In genomic region chr11:35638862-35639384, GRCm38 (mm10) we compare ENCODE assay signal across 16 mouse cellular contexts.
DNase-seq lines count a peak whose midpoint lies in the region; ATAC-seq and TF ChIP-seq lines count a peak whose summit lies in the region.
"Had no signal": no experiment of that assay in that cellular context is flagged by ENCODE, and none has a peak within 500 bp of the region (broad histone marks: within the 10 kb centered on the region; RNA-seq: fewer than 3 reads in every experiment).

No protein-coding gene starts in this region.

- no peak for DNase-seq in layer of hippocampus, adult 2 months (ENCODE audit: low spot score in 2 of 2)
- no peak for DNase-seq in layer of hippocampus, adult 9-11 months
- peak; percentile 16 for DNase-seq in embryo, embryonic 11 days
- DNase-seq in hindbrain, embryonic 14.5 days (ENCODE audit: low spot score), result no peak
- DNase-seq in midbrain, postnatal 0 days (ENCODE audit: low spot score), result no peak
- no peak for DNase-seq in forebrain, embryonic 14.5 days (ENCODE audit: low spot score)
- no peak for DNase-seq in gastrocnemius, postnatal 10 days
- DNase-seq in spleen, adult 12 weeks (ENCODE audit: low spot score), result no peak
- DNase-seq: cerebellum, adult 11-12 months; gastrocnemius, postnatal 36 days; lung, postnatal 4 days had no signal

- H3K4me3 ChIP-seq in layer of hippocampus, adult 2 months, result no peak overlapping the region
- no peak overlapping the region for H3K4me3 ChIP-seq in hindbrain, embryonic 14.5 days (replicated peaks; ENCODE audit: low read length)
- H3K4me3 ChIP-seq in midbrain, postnatal 0 days (ENCODE audit: low read depth, low read length), result no peak overlapping the region
- H3K4me3 ChIP-seq in forebrain, embryonic 14.5 days (ENCODE audit: low read depth, low read length), result no peak overlapping the region
- H3K4me3 ChIP-seq: embryonic facial prominence, embryonic 12.5 days; forebrain, embryonic 12.5 days; intestine, embryonic 15.5 days; liver, embryonic 12.5 days had no signal

- H3K9ac ChIP-seq in hindbrain, embryonic 14.5 days, result 0 out of 2 replicates have a peak overlapping the region, but pooled peaks have one; percentile 8
- H3K9ac ChIP-seq in midbrain, postnatal 0 days (replicated peaks; ENCODE audit: low read length, poor library complexity, severe bottlenecking), result no peak overlapping the region
- no peak overlapping the region for H3K9ac ChIP-seq in forebrain, embryonic 14.5 days (ENCODE audit: low read length)
- H3K9ac ChIP-seq: embryonic facial prominence, embryonic 12.5 days; forebrain, embryonic 12.5 days; intestine, embryonic 15.5 days; liver, embryonic 12.5 days had no signal

- no peaks in the 10 kb centered on the region for H3K27me3 ChIP-seq in hindbrain, embryonic 14.5 days (ENCODE audit: control insufficient read depth, insufficient read depth, low read length)
- no peaks in the 10 kb centered on the region for H3K27me3 ChIP-seq in midbrain, postnatal 0 days (ENCODE audit: insufficient read depth, low read length)
- no peaks in the 10 kb centered on the region for H3K27me3 ChIP-seq in forebrain, embryonic 14.5 days (replicated peaks; ENCODE audit: control insufficient read depth, insufficient read depth, low read length)
- H3K27me3 ChIP-seq: CH12.LX; embryonic facial prominence, embryonic 12.5 days; intestine, embryonic 15.5 days; liver, embryonic 12.5 days had no signal

- H3K27ac ChIP-seq in layer of hippocampus, adult 2 months, result peak overlapping the region; percentile 36; the same call in 1 of the 2 replicates
- no peak overlapping the region; the same call in 1 of the 2 replicates for H3K27ac ChIP-seq in hindbrain, embryonic 14.5 days
- peak overlapping the region; percentile 32; the same call in 1 of the 2 replicates for H3K27ac ChIP-seq in midbrain, postnatal 0 days (ENCODE audit: low read depth, low read length)
- no peak overlapping the region for H3K27ac ChIP-seq in forebrain, embryonic 14.5 days (ENCODE audit: low read depth, low read length)
- H3K27ac ChIP-seq: embryonic facial prominence, embryonic 12.5 days; forebrain, embryonic 12.5 days; intestine, embryonic 15.5 days; liver, embryonic 12.5 days had no signal

- WGBS in hindbrain, embryonic 14.5 days, result 16% methylated on average over 3 of the region's 3 CpGs
- 20% methylated on average over 3 of the region's 3 CpGs for WGBS in midbrain, postnatal 0 days
- WGBS in forebrain, embryonic 14.5 days, result 21% methylated on average over 3 of the region's 3 CpGs

- peak overlapping the region; percentile 11; the same call in 1 of the 2 replicates for H3K4me2 ChIP-seq in hindbrain, embryonic 14.5 days (replicated peaks)
- H3K4me2 ChIP-seq in midbrain, postnatal 0 days (ENCODE audit: low read depth, low read length, poor library complexity, severe bottlenecking), result peak overlapping the region; percentile 23
- H3K4me2 ChIP-seq in forebrain, embryonic 14.5 days (ENCODE audit: low read length), result no peak overlapping the region
- H3K4me2 ChIP-seq: embryonic facial prominence, embryonic 12.5 days; forebrain, embryonic 12.5 days; intestine, embryonic 15.5 days; liver, embryonic 12.5 days had no signal

- no peaks in the 10 kb centered on the region; the same call in none of the 2 replicates for H3K4me1 ChIP-seq in hindbrain, embryonic 14.5 days (replicated peaks; ENCODE audit: control insufficient read depth, insufficient read depth, low read length)
- H3K4me1 ChIP-seq in midbrain, postnatal 0 days (ENCODE audit: insufficient read depth, low read length), result no peaks in the 10 kb centered on the region; the same call in 1 of the 2 replicates
- H3K4me1 ChIP-seq in forebrain, embryonic 14.5 days (ENCODE audit: control insufficient read depth, insufficient read depth, low read length), result no peaks in the 10 kb centered on the region
- H3K4me1 ChIP-seq: intestine, embryonic 15.5 days; liver, embryonic 12.5 days had no signal

- H3K9me3 ChIP-seq in hindbrain, embryonic 14.5 days (ENCODE audit: control insufficient read depth, low read length), result no peaks in the 10 kb centered on the region
- no peaks in the 10 kb centered on the region for H3K9me3 ChIP-seq in midbrain, postnatal 0 days (ENCODE audit: low read length)
- H3K9me3 ChIP-seq in forebrain, embryonic 14.5 days (replicated peaks; ENCODE audit: control insufficient read depth, low read length), result no peaks in the 10 kb centered on the region
- H3K9me3 ChIP-seq: embryonic facial prominence, embryonic 12.5 days; forebrain, embryonic 12.5 days; intestine, embryonic 15.5 days; liver, embryonic 12.5 days had no signal

- ATAC-seq in hindbrain, embryonic 14.5 days (ENCODE audit: low FRiP score), result no peak
- ATAC-seq in midbrain, postnatal 0 days (ENCODE audit: low FRiP score), result peak; percentile 48; the same call in 1 of the 2 replicates
- no peak for ATAC-seq in forebrain, embryonic 14.5 days
- ATAC-seq: intestine, embryonic 15.5 days; liver, embryonic 12.5 days had no signal

- no peaks in the 10 kb centered on the region for H3K36me3 ChIP-seq in hindbrain, embryonic 14.5 days (replicated peaks; ENCODE audit: control insufficient read depth, insufficient read depth)
- H3K36me3 ChIP-seq in midbrain, postnatal 0 days (ENCODE audit: insufficient read depth, low read length), result no peaks in the 10 kb centered on the region
- H3K36me3 ChIP-seq in forebrain, embryonic 14.5 days (ENCODE audit: control insufficient read depth, insufficient read depth, low read length), result no peaks in the 10 kb centered on the region
- H3K36me3 ChIP-seq: forebrain, embryonic 12.5 days; intestine, embryonic 15.5 days; liver, embryonic 12.5 days had no signal

- TF ChIP-seq CTCF in layer of hippocampus, adult 2 months (conservative IDR thresholded peaks at IDR 0.05), result no peak
- no peak for TF ChIP-seq CTCF in midbrain, postnatal 0 days (IDR thresholded peaks at IDR 0.05)

Comparison
In these comparisons a context has a peak if more than half of its experiments do, and no peak if none do; other contexts are left out.
1. H3K27ac ChIP-seq: peak in layer of hippocampus, adult 2 months (single experiment) and midbrain, postnatal 0 days (single experiment); none in hindbrain, embryonic 14.5 days (single experiment) and forebrain, embryonic 14.5 days (single experiment).